Mouse (Mus musculus) kidney, postnatal 4 days (tissue): ENCODE data around the gene Slit2.

Experiments used
- DNase-seq, 2 experiments: peaks; one replicate each; pipeline ENCODE4 v3.0.0; 2021; ENCODE audit warnings: mixed read lengths in 2 of 2

Gene Slit2

GRCm38 (mm10) chr5:47982941-47983701, at the start of gene Slit2:
Slit2 (plus strand) TSS chr5:47983138.
- DNase-seq, result peak; percentile 92 to 95

GRCm38 (mm10) chr5:47938586-47939372, 44.2 kb upstream of the Slit2 start:
- no peak for DNase-seq

DNA sequence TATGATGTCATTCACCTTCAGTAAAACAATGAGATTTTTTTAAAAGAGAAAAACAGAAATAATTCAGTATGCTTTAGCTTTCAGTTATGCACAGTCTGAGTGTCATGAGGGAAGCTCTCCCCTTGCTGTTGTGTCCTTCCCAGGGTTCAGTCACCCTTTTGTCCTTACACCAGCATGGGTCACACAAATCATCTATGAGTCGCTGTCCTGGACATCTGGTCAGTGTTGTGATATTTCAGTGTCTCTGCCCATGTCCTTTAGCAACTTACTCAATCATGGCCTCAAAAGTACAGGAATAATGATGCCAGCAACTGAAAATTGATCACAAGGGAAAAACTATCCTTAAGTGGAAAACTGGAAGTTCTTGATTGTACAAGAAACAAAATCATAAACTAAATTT, 26.5 kb upstream of the Slit2 start:
- no peak for DNase-seq

- DNase-seq, result no peak
Measured at GRCm38 (mm10) chr5:47975795-47976194, 7.1 kb upstream of the Slit2 start.

GRCm38 (mm10) chr5:47979371-47979770, 3.6 kb upstream of the Slit2 start:
- DNase-seq, result peak; percentile 12 to 34

- peak in 1 of 2 experiments; percentile 39 for DNase-seq
Measured at GRCm38 (mm10) chr5:47980459-47980858, 2.5 kb upstream of the Slit2 start.

- no peak for DNase-seq
Measured at GRCm38 (mm10) chr5:47981951-47982350, 987 bp upstream of the Slit2 start.

- peak; percentile 32 to 62 for DNase-seq
Measured at GRCm38 (mm10) chr5:47983746-47984583, 1.0 kb downstream of the Slit2 start.

DNA sequence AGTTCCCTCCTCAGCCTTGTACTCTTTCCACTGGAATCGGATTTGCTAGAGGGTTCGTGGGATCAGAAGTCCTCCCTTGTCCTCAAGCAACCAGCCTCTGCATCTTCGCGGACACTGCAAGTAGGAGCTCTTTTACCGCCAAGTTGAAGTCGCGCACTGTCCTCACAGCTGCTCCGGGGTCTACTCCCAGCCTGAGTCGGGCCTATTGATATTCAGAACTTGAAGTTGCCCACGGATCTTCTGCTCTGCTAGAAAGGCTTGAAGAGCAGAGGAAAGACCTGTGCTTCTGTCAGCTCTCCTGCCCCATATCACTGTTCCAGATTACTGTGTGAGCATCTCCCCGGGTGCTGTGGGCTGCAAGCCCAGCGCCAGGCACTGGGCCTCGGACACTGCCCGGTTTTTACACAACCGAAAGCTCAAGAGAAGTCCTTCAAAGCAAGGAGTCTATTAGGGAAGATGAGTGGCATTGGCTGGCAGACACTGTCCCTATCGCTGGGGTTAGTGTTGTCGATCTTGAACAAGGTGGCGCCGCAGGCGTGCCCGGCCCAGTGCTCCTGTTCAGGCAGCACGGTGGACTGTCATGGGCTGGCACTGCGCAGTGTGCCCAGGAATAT, 1.8 kb downstream of the Slit2 start:
- peak; percentile 26 to 44 for DNase-seq

DNA sequence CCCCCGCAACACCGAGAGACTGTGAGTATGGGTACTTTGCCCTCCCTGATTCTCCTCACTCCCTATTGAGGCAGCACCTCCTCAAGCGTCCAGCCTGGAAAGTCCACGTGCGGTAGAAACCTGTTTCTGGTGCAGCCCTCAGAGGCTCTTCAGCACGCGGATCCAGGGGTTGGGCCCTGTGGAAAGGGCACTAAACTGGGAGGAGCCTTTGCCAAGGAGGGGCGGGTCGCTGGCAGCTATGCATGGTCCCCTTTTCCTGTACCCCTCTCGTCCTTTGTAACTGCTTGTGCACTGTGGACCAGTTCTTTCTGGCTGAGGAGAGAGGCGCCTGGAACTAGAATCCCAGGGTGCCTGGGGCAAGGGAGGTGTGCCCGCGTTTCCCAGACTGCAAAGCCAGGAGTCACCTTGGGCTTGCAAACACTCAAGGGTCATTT, 2.3 kb downstream of the Slit2 start:
- peak; percentile 69 to 77 for DNase-seq

- DNase-seq, result peak; percentile 60 to 77
Measured at GRCm38 (mm10) chr5:47985901-47986670, 3.1 kb downstream of the Slit2 start.

DNA sequence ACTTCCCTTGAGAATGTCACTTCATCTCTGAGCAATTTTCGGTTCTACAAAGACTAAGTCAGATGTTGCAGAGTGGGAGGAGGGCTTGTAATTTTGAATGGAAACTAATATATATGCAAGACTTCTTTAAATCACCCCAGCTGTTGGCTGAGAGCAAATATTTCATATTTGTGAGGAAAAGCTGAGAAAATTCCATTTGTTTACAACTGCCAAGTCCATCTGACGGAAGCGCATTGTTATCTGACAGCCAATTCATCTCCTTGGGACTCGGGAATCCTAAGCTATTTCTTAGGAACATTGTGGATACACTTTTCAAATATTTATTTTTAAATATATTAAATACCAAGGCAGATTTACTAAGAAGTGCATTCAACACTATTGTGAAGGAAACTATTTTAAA, 8.0 kb downstream of the Slit2 start:
- no peak for DNase-seq

DNA sequence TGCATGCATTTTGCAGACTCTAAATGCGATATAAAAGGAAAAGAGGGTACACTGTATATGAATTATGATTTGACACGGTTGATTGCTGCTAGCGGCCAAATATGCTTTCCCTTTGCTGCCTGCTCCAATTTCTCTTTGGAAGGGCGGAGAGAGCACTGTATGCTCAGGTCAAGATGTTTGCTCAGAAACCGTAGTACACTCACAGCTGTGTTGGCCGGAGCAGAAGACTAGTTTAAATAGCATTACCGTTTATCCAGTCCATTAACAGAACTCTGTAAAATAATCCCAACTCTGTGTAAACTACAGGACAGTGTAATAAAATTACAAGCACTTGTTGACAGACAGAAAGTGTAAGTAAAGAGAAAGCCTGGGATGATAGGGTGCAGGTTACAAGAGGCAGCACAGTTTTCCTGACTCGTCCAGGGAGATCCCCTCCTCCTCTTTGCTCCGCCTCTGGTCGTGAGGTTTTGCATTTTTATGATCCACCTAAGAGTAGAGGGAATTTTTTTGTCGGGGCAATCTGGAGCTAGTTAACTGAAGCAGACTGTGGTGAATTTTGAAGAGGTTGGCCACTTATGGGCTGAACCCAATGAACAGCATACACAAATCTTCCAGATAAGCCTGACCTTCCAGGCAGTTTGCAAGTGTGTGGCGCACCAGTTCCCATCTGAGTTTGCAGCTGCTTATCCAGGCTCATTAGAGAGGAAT, 20.9 kb downstream of the Slit2 start:
- DNase-seq, result no peak

DNA sequence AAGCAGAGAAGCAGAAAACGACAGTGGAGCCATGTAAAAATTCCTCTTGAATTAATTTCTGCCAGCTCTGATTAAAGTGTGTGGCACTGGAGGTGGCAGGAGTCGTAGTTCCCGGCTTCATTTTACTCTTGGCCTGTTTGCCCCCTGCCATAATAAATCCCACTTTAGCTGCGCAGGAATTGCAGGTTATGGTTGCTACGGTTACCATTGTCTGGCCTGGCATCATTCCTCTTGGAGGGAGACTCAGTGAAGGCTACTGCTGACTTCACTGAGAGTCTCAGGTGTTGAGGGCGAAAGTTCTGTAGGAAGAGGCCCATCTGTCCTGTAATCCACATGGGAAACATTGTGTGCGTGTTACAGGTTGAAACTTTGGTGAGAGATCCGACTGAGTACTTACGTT, 22.6 kb downstream of the Slit2 start:
- no peak for DNase-seq

DNA sequence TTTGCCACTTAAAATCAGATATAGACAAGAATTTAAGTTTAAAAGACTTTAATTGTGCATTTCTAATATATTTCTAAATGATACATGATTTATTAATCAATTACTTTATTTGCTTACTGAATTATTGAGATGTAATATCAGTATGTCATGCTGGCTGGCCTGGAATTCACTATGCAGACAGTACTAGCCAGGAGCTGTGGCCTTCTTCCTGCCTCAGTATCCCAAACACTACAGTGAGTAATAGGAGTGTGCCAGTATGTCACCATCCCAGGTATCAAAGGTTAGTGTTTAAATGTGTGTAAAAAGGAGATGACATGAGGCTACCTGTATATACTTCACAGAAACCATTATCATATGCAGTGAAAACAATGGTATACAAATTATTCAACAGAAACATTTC, 23.1 kb downstream of the Slit2 start:
- no peak for DNase-seq

DNA sequence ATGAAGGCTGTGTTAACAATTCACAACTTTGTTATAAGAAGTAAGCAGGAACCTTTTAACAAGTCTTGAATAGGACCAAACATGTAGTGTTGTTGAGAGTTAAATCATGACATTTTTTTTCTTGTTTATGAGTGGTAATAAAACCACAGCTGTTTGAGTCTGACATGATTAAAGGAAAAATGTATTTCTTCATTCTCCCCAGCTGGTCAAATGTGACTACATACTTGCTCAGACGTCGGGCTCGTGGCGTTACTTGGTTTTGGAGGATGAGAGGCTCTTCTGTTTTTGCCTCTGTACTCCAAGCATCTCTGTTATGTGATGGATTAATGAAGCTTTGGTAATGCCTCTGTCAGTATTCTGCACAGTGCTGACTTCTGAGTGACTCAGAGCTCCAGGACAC, 40.5 kb downstream of the Slit2 start:
- DNase-seq, result peak; percentile 24 to 37

DNA sequence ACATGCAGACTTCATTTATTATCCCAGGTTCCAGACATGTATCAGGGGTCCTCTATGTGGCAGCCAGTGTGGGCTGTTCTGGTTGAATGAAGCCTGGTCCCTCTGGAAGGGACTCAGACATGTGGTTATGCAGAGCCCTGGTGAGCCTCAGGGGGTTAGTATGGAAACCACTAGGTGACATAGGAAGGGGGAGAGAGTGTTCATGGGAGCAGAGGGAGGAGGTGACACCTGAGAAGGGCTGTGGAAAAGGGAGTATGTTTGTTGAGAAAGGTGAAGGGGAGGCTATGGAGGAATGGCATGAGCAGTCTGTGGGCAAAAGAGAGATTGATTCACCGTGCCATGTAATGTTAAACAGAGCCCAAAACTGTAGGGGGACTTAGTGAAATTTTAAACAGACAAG, 51.9 kb downstream of the Slit2 start:
- DNase-seq, result no peak

GRCm38 (mm10) chr5:48038033-48038432, 55.1 kb downstream of the Slit2 start:
- DNase-seq, result peak; percentile 38 to 45

DNA sequence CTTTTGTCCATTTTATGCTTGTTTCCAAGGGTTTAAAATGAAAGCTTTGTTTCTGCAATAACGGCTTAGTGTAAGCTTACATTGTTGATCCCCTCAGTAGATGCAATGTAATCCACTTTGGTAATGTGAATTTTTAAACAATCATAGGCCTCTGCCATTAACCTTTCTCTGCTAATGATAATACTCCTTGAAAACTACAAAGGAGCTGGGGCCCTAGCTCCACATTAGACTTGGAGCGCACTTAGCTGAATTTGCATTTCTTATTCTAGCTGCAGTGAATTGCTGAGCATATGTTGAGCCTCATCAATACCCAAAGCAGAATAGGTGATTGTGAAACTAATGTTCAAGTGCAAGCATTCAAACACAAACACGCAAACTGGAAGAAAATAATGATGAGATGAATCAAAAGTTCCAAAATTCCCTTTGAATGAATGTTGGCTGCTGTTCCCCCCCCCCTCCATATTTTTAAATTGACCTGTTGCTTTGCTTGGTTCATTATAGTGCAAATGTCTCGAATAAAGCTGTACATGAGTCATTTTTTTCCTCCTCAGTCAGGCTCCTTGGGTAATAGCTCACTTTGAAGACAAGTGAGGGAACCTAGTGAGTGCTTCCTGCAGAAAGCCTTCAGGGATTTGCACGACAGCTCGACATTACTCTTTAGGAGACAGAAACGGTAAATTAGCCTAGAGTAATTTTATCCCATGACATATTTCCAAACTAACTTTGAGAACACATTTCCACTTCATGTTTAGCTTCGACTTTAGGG, 66.2 kb downstream of the Slit2 start:
- DNase-seq, result no peak

- DNase-seq, result no peak
Measured at GRCm38 (mm10) chr5:48050637-48051314, 67.8 kb downstream of the Slit2 start.
